Mouse (Mus musculus): ENCODE data around the gene Wdfy4. TPM values are rescaled to one million over a fixed set of nuclear protein-coding genes. Genes with fewer than 3 reads are reported as not detected.

Wdfy4 gene
- total and polyA plus RNA-seq, 2 experiments from 2014 or later, result 0.11 to 0.89 TPM

DNA sequence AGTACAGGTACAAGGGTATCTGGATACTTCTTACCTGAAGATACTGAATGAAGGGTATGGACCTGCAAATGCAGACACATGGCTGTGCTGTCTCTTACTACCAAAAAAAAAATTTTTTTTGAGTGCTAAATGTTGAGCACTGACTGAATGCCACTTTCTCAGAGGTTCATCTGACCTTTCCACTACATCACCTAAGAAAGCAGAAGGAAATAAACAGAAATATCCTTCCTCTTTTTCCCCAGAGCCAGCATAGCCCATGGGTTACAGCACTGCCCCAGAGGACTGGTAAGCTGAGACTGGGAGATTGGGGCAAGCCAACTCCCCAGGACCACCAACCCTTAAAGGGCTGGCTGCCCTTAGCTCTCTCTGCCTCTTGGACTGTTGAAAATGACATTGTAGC lies 8.5 kb upstream of the Wdfy4 start:
- no peak for TF ChIP-seq CTCF (IDR thresholded peaks at IDR 0.05; ENCODE audit: low read depth)
- no peaks in the 10 kb centered on the region for H3K9me3 ChIP-seq (ENCODE audit: low read length)
- no peaks in the 10 kb centered on the region for H3K36me3 ChIP-seq (ENCODE audit: insufficient read depth, low read length)
- H3K27ac ChIP-seq, result no peak overlapping the region
- ATAC-seq (no peak), DNase-seq (ENCODE audit: low spot score) (no peak)
- H3K4me2 ChIP-seq (ENCODE audit: low read depth, low read length), result no peak overlapping the region
- no peak overlapping the region for H3K4me3 ChIP-seq (ENCODE audit: low read length)
- H3K27me3 ChIP-seq (ENCODE audit: insufficient read depth, low read length), result no peaks in the 10 kb centered on the region
- no peaks in the 10 kb centered on the region for H3K4me1 ChIP-seq (ENCODE audit: insufficient read depth, low read length)
- no peak overlapping the region for H3K9ac ChIP-seq (replicated peaks; ENCODE audit: low read length)

DNA sequence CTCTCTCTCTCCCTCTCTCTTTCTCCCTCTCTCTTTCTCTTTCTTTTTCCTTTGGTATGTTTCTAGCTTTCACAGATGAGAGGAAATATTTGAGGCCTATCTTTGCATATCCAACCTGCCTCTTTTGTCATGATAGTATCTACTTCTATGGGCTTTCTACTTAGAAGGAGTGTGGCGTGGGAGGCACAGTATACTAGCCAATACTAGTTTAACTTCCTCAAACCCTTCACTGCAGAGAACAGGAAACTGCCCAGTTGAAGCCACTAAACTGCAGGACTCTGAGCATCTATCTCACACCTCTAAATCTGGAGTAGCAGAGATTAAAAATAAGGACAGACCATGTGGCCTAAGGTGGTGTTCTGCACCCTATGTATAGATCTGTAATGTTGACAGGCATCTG lies 5.3 kb upstream of the Wdfy4 start:
- 80% methylated on average over 1 of the region's 1 CpGs for WGBS
- DNase-seq (ENCODE audit: low spot score) (no peak), ATAC-seq (no peak)
- H3K27ac ChIP-seq, result no peak overlapping the region
- no peaks in the 10 kb centered on the region for H3K4me1 ChIP-seq (ENCODE audit: insufficient read depth, low read length)
- no peak overlapping the region for H3K4me3 ChIP-seq (ENCODE audit: low read length)
- no peaks in the 10 kb centered on the region for H3K9me3 ChIP-seq (ENCODE audit: low read length)
- H3K4me2 ChIP-seq (ENCODE audit: low read depth, low read length), result no peak overlapping the region
- TF ChIP-seq CTCF (IDR thresholded peaks at IDR 0.05; ENCODE audit: low read depth), result no peak
- no peaks in the 10 kb centered on the region for H3K27me3 ChIP-seq (ENCODE audit: insufficient read depth, low read length)
- H3K9ac ChIP-seq (replicated peaks; ENCODE audit: low read length), result no peak overlapping the region
- H3K36me3 ChIP-seq (ENCODE audit: insufficient read depth, low read length), result no peaks in the 10 kb centered on the region

DNA sequence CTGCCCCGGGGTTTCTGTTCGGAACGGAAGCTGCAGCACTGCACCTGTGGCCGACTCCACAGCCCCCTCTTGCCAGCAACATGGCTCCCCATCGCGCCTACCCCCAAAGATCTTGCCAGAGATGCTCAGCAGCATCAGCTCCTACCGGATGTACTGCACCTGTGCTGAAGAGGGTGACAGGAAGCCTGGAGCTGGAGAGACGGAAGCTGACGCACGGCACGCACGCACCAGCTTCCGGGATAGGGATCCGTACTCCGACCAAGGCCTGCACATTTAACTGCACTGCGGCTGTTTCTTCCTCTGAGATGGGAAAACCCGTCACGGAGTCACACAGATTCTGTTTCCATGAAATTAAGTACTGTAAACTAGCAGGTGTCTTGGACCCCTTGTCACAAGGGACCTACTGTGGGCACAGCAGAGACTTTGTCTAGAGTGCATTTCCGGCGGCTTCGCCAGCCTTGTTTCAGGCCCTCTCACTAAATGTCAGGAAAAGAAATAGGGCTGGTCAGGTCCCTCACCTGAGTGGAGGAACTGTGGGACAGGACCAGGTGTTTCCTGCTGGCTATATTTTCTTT lies 4.6 kb upstream of the Wdfy4 start:
- DNase-seq (ENCODE audit: low spot score) (no peak), ATAC-seq (no peak)
- TF ChIP-seq CTCF (IDR thresholded peaks at IDR 0.05; ENCODE audit: low read depth), result no peak
- Histone ChIP-seq H3K27ac (no peak overlapping the region), H3K9me3 (ENCODE audit: low read length) (no peaks in the 10 kb centered on the region), H3K36me3 (ENCODE audit: insufficient read depth, low read length) (no peaks in the 10 kb centered on the region), H3K4me3 (ENCODE audit: low read length) (no peak overlapping the region), H3K27me3 (ENCODE audit: insufficient read depth, low read length) (no peaks in the 10 kb centered on the region), H3K4me2 (ENCODE audit: low read depth, low read length) (no peak overlapping the region), H3K4me1 (ENCODE audit: insufficient read depth, low read length) (no peaks in the 10 kb centered on the region), H3K9ac (replicated peaks; ENCODE audit: low read length) (no peak overlapping the region)
- WGBS, result 91% methylated on average over 21 of the region's 21 CpGs

DNA sequence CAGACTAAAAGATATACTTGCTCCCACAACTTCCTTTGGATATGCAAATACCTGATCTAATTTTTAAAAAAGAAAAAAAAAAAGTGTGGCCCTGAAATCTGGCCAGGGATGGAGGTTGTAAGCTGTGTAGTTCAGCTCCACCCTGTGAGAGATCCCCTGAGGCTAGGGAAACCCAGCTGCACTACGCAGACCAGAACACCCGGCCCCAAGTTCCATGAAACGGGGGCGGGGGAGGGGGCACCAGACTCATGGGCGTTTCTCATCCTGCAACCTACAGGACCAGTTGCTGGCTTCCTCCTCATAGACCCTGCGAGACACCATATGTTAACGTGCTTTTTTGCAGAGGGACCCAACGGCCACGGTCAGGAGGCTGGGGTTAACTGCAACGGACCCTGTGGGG lies 3.9 kb upstream of the Wdfy4 start:
- Histone ChIP-seq H3K27me3 (ENCODE audit: insufficient read depth, low read length) (no peaks in the 10 kb centered on the region), H3K4me3 (ENCODE audit: low read length) (no peak overlapping the region), H3K4me2 (ENCODE audit: low read depth, low read length) (no peak overlapping the region), H3K27ac (no peak overlapping the region), H3K4me1 (ENCODE audit: insufficient read depth, low read length) (no peaks in the 10 kb centered on the region), H3K9me3 (ENCODE audit: low read length) (no peaks in the 10 kb centered on the region), H3K36me3 (ENCODE audit: insufficient read depth, low read length) (no peaks in the 10 kb centered on the region), H3K9ac (replicated peaks; ENCODE audit: low read length) (no peak overlapping the region)
- no peak for TF ChIP-seq CTCF (IDR thresholded peaks at IDR 0.05; ENCODE audit: low read depth)
- WGBS, result 70% methylated on average over 10 of the region's 10 CpGs
- DNase-seq (ENCODE audit: low spot score) (no peak), ATAC-seq (no peak)

DNA sequence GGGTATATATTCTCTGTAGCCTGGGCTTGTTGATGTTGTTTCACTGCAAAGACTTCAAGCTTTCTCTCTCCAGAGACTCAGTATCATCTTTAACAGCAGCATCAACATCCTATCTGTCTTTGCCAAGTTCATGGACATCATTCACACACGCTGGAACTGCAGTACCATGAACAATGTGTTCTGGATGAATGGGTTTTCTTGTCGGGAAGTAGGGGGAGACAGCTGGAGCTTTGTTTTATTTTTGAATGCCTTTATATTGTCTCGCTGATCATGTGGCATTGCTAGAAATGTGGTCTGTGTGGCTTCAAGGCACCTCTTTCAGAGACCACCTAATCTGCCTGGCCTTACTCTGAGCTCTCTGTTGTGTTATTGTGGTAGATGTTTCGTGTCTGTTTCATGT lies 1.9 kb upstream of the Wdfy4 start:
- no peak overlapping the region for H3K27ac ChIP-seq

DNA sequence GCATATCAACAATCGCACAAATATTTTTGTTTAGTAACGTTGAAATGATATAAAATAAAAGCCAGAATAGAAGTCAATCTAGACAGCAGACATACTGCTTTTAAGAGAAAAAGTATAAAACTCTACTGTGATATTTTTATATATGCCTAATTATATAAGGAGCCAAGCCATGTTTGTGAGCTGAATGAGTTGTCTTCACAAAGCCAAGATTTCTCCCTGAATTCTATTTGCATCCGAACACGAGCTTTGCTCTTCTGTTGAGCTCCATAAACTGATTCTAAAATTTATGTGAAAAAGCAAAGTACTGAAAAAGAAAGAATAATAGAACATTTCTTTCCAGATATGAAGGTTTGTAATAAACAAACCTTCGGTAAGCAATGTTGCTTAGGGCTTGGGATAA lies 5.2 kb downstream of the Wdfy4 start:
- 91% methylated on average over 5 of the region's 5 CpGs for WGBS
- no peak for TF ChIP-seq CTCF (IDR thresholded peaks at IDR 0.05; ENCODE audit: low read depth)
- ATAC-seq (no peak), DNase-seq (ENCODE audit: low spot score) (no peak)
- H3K27ac ChIP-seq, result no peak overlapping the region
- H3K36me3 ChIP-seq (ENCODE audit: insufficient read depth, low read length), result no peaks in the 10 kb centered on the region
- H3K27me3 ChIP-seq (ENCODE audit: insufficient read depth, low read length), result no peaks in the 10 kb centered on the region
- no peaks in the 10 kb centered on the region for H3K9me3 ChIP-seq (ENCODE audit: low read length)
- no peak overlapping the region for H3K4me3 ChIP-seq (ENCODE audit: low read length)
- no peaks in the 10 kb centered on the region for H3K4me1 ChIP-seq (ENCODE audit: insufficient read depth, low read length)
- H3K9ac ChIP-seq (replicated peaks; ENCODE audit: low read length), result no peak overlapping the region
- H3K4me2 ChIP-seq (ENCODE audit: low read depth, low read length), result no peak overlapping the region

More for the DNA sequence above, 1.9 kb upstream of the Wdfy4 start:
- WGBS, result 37% methylated on average over 4 of the region's 4 CpGs
- no peaks in the 10 kb centered on the region for H3K27me3 ChIP-seq (ENCODE audit: insufficient read depth, low read length)
- DNase-seq (ENCODE audit: low spot score) (no peak), ATAC-seq (no peak)
- no peaks in the 10 kb centered on the region for H3K36me3 ChIP-seq (ENCODE audit: insufficient read depth, low read length)
- H3K9me3 ChIP-seq (ENCODE audit: low read length), result no peaks in the 10 kb centered on the region
- TF ChIP-seq CTCF (IDR thresholded peaks at IDR 0.05; ENCODE audit: low read depth), result no peak
- H3K9ac ChIP-seq (replicated peaks; ENCODE audit: low read length), result no peak overlapping the region
- H3K4me3 ChIP-seq (ENCODE audit: low read length), result no peak overlapping the region
- H3K4me2 ChIP-seq (ENCODE audit: low read depth, low read length), result no peak overlapping the region
- H3K4me1 ChIP-seq (ENCODE audit: insufficient read depth, low read length), result no peaks in the 10 kb centered on the region

DNA sequence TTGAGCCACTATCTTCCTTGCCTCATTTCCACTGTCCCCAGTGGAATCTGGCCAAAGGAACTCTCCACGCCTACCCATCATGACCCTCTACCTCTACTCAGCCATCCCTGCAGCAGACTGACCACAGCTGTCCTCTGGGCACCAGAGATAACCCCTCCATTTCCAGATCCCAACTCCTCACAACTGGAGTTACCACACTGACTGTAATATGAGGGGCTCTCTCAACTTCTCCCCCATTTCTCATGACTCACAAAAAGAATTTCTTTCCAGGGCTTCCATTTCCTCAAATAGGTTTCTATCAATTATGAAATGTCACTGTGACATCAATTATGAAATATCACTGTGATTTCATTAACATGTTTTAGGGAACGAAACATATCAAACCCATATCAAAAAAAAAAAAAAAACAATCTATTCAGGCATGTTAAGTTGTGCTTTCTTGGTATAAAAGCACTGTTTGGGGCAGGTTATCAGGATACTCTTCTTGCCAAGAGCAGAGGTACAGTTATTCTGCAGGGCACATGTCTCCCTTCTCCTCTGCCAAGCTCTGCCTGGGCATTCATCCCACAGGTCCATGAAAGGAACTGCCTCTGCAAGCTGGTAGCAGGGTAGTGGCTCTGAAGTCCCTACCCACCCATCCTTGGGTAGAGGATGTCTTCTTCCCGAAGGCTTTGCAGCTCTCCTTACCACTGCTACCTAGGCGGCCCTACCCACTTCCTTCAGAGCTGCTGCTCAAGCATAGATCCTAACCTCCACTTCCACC lies 10.1 kb downstream of the Wdfy4 start:
- no peak for TF ChIP-seq CTCF (IDR thresholded peaks at IDR 0.05; ENCODE audit: low read depth)
- DNase-seq (ENCODE audit: low spot score), result no peak
- Histone ChIP-seq H3K9me3 (ENCODE audit: low read length) (no peaks in the 10 kb centered on the region), H3K9ac (replicated peaks; ENCODE audit: low read length) (no peak overlapping the region), H3K27ac (no peak overlapping the region), H3K27me3 (ENCODE audit: insufficient read depth, low read length) (no peaks in the 10 kb centered on the region), H3K36me3 (ENCODE audit: insufficient read depth, low read length) (no peaks in the 10 kb centered on the region), H3K4me1 (ENCODE audit: insufficient read depth, low read length) (no peaks in the 10 kb centered on the region), H3K4me2 (ENCODE audit: low read depth, low read length) (no peak overlapping the region), H3K4me3 (ENCODE audit: low read length) (no peak overlapping the region)
- no peak for ATAC-seq
- 85% methylated on average over 4 of the region's 4 CpGs for WGBS
